Mouse (Mus musculus): Measurements from ENCODE around the gene Tbx6. TPM values are rescaled to one million over a fixed set of nuclear protein-coding genes. Genes with fewer than 3 reads are reported as not detected.

Tbx6 gene
- polyA plus RNA-seq, 1 experiment from 2014 or later = 0.29 TPM

- Histone ChIP-seq H3K27ac (ENCODE audit: low read length) (no peak overlapping the region), H3K4me2 (replicated peaks; ENCODE audit: low read depth, low read length) (no peak overlapping the region), H3K9me3 (ENCODE audit: low read length) (no peaks in the 10 kb centered on the region), H3K4me1 (ENCODE audit: insufficient read depth, low read length) (peaks cover 18% of the 10 kb centered on the region), H3K36me3 (ENCODE audit: insufficient read depth, low read length) (peaks cover 58% of the 10 kb centered on the region), H3K4me3 (ENCODE audit: low read length) (no peak overlapping the region), H3K9ac (replicated peaks; ENCODE audit: low read length) (no peak overlapping the region), H3K27me3 (ENCODE audit: insufficient read depth, low read length) (no peaks in the 10 kb centered on the region)
- 92% methylated on average over 9 of the region's 9 CpGs for WGBS
- no peak; the same call in 1 of the 2 replicates for ATAC-seq (ENCODE audit: low FRiP score, low TSS enrichment)
These were observed 15.7 kb upstream of the Tbx6 start for GRCm38 (mm10) chr7:126765540-126765939.

GRCm38 (mm10) chr7:126766201-126766600 is 15.1 kb upstream of the Tbx6 start, which contains the start of gene Gdpd3:
Gene Gdpd3 (plus strand): TSS chr7:126766334.
- 87% methylated on average over 16 of the region's 16 CpGs for WGBS

GRCm38 (mm10) chr7:126767001-126767400 is 14.3 kb upstream of the Tbx6 start:
- peaks cover 6% of the 10 kb centered on the region; the same call in 1 of the 2 replicates for H3K4me1 ChIP-seq (ENCODE audit: insufficient read depth, low read length)
- no peak for ATAC-seq (ENCODE audit: low FRiP score, low TSS enrichment)
- no peak overlapping the region for H3K4me2 ChIP-seq (replicated peaks; ENCODE audit: low read depth, low read length)
- no peak overlapping the region for H3K9ac ChIP-seq (replicated peaks; ENCODE audit: low read length)
- H3K27me3 ChIP-seq (ENCODE audit: insufficient read depth, low read length) = no peaks in the 10 kb centered on the region
- WGBS = 86% methylated on average over 8 of the region's 8 CpGs
- H3K9me3 ChIP-seq (ENCODE audit: low read length) = no peaks in the 10 kb centered on the region
- no peak overlapping the region for H3K27ac ChIP-seq (ENCODE audit: low read length)
- H3K36me3 ChIP-seq (ENCODE audit: insufficient read depth, low read length) = peaks cover 65% of the 10 kb centered on the region
- H3K4me3 ChIP-seq (ENCODE audit: low read length) = no peak overlapping the region

More at GRCm38 (mm10) chr7:126766201-126766600, 15.1 kb upstream of the Tbx6 start, which contains the start of gene Gdpd3:
- Histone ChIP-seq H3K9ac (replicated peaks; ENCODE audit: low read length) (no peak within 1 kb of the TSS), H3K27me3 (ENCODE audit: insufficient read depth, low read length) (no peaks in the 10 kb centered on the region), H3K27ac (ENCODE audit: low read length) (no peak within 1 kb of the TSS), H3K4me1 (ENCODE audit: insufficient read depth, low read length) (peaks cover 12% of the 10 kb centered on the region), H3K9me3 (ENCODE audit: low read length) (no peaks in the 10 kb centered on the region), H3K36me3 (ENCODE audit: insufficient read depth, low read length) (peaks cover 64% of the 10 kb centered on the region), H3K4me3 (ENCODE audit: low read length) (no peak within 1 kb of the TSS), H3K4me2 (replicated peaks; ENCODE audit: low read depth, low read length) (no peak within 1 kb of the TSS)
- no peak for ATAC-seq (ENCODE audit: low FRiP score, low TSS enrichment)

- H3K4me3 ChIP-seq (ENCODE audit: low read length) = no peak overlapping the region
- no peak overlapping the region for H3K9ac ChIP-seq (replicated peaks; ENCODE audit: low read length)
- ATAC-seq (ENCODE audit: low FRiP score, low TSS enrichment) = no peak
- peaks cover 45% of the 10 kb centered on the region for H3K36me3 ChIP-seq (ENCODE audit: insufficient read depth, low read length)
- H3K4me1 ChIP-seq (ENCODE audit: insufficient read depth, low read length) = peaks cover 1% of the 10 kb centered on the region; the same call in 1 of the 2 replicates
- H3K9me3 ChIP-seq (ENCODE audit: low read length) = no peaks in the 10 kb centered on the region
- H3K27ac ChIP-seq (ENCODE audit: low read length) = no peak overlapping the region
- H3K4me2 ChIP-seq (replicated peaks; ENCODE audit: low read depth, low read length) = no peak overlapping the region
- WGBS = 84% methylated on average over 12 of the region's 12 CpGs
- H3K27me3 ChIP-seq (ENCODE audit: insufficient read depth, low read length) = no peaks in the 10 kb centered on the region
These were observed 10.5 kb upstream of the Tbx6 start for GRCm38 (mm10) chr7:126770784-126771183.

- Histone ChIP-seq H3K27ac (ENCODE audit: low read length) (no peak overlapping the region), H3K36me3 (ENCODE audit: insufficient read depth, low read length) (peaks cover 25% of the 10 kb centered on the region), H3K9ac (replicated peaks; ENCODE audit: low read length) (no peak overlapping the region), H3K9me3 (ENCODE audit: low read length) (no peaks in the 10 kb centered on the region), H3K4me1 (ENCODE audit: insufficient read depth, low read length) (peaks cover 23% of the 10 kb centered on the region), H3K4me2 (replicated peaks; ENCODE audit: low read depth, low read length) (no peak overlapping the region), H3K27me3 (ENCODE audit: insufficient read depth, low read length) (no peaks in the 10 kb centered on the region), H3K4me3 (ENCODE audit: low read length) (no peak overlapping the region)
- 57% methylated on average over 2 of the region's 2 CpGs for WGBS
- ATAC-seq (ENCODE audit: low FRiP score, low TSS enrichment) = no peak
These were observed 7.9 kb upstream of the Tbx6 start for GRCm38 (mm10) chr7:126773351-126773750.

GRCm38 (mm10) chr7:126774463-126774862 is 6.8 kb upstream of the Tbx6 start:
- Histone ChIP-seq H3K4me1 (ENCODE audit: insufficient read depth, low read length) (peaks cover 24% of the 10 kb centered on the region), H3K4me2 (replicated peaks; ENCODE audit: low read depth, low read length) (no peak overlapping the region), H3K36me3 (ENCODE audit: insufficient read depth, low read length) (peaks cover 20% of the 10 kb centered on the region; the same call in 1 of the 2 replicates), H3K9ac (replicated peaks; ENCODE audit: low read length) (no peak overlapping the region), H3K4me3 (ENCODE audit: low read length) (no peak overlapping the region), H3K27me3 (ENCODE audit: insufficient read depth, low read length) (no peaks in the 10 kb centered on the region), H3K27ac (ENCODE audit: low read length) (no peak overlapping the region), H3K9me3 (ENCODE audit: low read length) (no peaks in the 10 kb centered on the region)
- 78% methylated on average over 2 of the region's 2 CpGs for WGBS
- ATAC-seq (ENCODE audit: low FRiP score, low TSS enrichment) = no peak

GRCm38 (mm10) chr7:126775185-126775977 is 5.9 kb upstream of the Tbx6 start:
- peaks cover 33% of the 10 kb centered on the region for H3K4me1 ChIP-seq (ENCODE audit: insufficient read depth, low read length)
- H3K9me3 ChIP-seq (ENCODE audit: low read length) = no peaks in the 10 kb centered on the region
- H3K4me2 ChIP-seq (replicated peaks; ENCODE audit: low read depth, low read length) = no peak overlapping the region
- ATAC-seq (ENCODE audit: low FRiP score, low TSS enrichment) = no peak
- no peaks in the 10 kb centered on the region for H3K27me3 ChIP-seq (ENCODE audit: insufficient read depth, low read length)
- H3K4me3 ChIP-seq (ENCODE audit: low read length) = no peak overlapping the region
- H3K9ac ChIP-seq (replicated peaks; ENCODE audit: low read length) = no peak overlapping the region
- 79% methylated on average over 10 of the region's 10 CpGs for WGBS
- H3K27ac ChIP-seq (ENCODE audit: low read length) = 0 out of 2 replicates have a peak overlapping the region, but pooled peaks have one; percentile 21
- peaks cover 11% of the 10 kb centered on the region; the same call in 1 of the 2 replicates for H3K36me3 ChIP-seq (ENCODE audit: insufficient read depth, low read length)

GRCm38 (mm10) chr7:126775978-126776234 is 5.4 kb upstream of the Tbx6 start:
- Histone ChIP-seq H3K9me3 (ENCODE audit: low read length) (no peaks in the 10 kb centered on the region), H3K4me2 (replicated peaks; ENCODE audit: low read depth, low read length) (peak overlapping the region; percentile 97), H3K27me3 (ENCODE audit: insufficient read depth, low read length) (no peaks in the 10 kb centered on the region), H3K36me3 (ENCODE audit: insufficient read depth, low read length) (0 out of 2 replicates have a peak, but pooled peaks cover 6% of the 10 kb centered on the region), H3K9ac (replicated peaks; ENCODE audit: low read length) (no peak overlapping the region), H3K27ac (ENCODE audit: low read length) (peak overlapping the region; percentile 90; the same call in 1 of the 2 replicates), H3K4me3 (ENCODE audit: low read length) (no peak overlapping the region), H3K4me1 (ENCODE audit: insufficient read depth, low read length) (peaks cover 34% of the 10 kb centered on the region)
- 64% methylated on average over 3 of the region's 3 CpGs for WGBS
- no peak for ATAC-seq (ENCODE audit: low FRiP score, low TSS enrichment)

- 0% methylated on average over 33 of the region's 37 CpGs for WGBS
- peak within 1 kb of the TSS; percentile 78 for H3K4me3 ChIP-seq (ENCODE audit: low read length)
- peak within 1 kb of the TSS; percentile 93 for H3K9ac ChIP-seq (replicated peaks; ENCODE audit: low read length)
- peak within 1 kb of the TSS; percentile 90 for H3K27ac ChIP-seq (ENCODE audit: low read length)
- H3K4me2 ChIP-seq (replicated peaks; ENCODE audit: low read depth, low read length) = peak within 1 kb of the TSS; percentile 97
- peak; percentile 91 for ATAC-seq (ENCODE audit: low FRiP score, low TSS enrichment)
- 0 out of 2 replicates have a peak, but pooled peaks cover 3% of the 10 kb centered on the region for H3K36me3 ChIP-seq (ENCODE audit: insufficient read depth, low read length)
- no peaks in the 10 kb centered on the region for H3K9me3 ChIP-seq (ENCODE audit: low read length)
- H3K27me3 ChIP-seq (ENCODE audit: insufficient read depth, low read length) = no peaks in the 10 kb centered on the region
- peaks cover 41% of the 10 kb centered on the region for H3K4me1 ChIP-seq (ENCODE audit: insufficient read depth, low read length)
These were observed 4.7 kb upstream of the Tbx6 start, which contains the start of gene Ypel3 for GRCm38 (mm10) chr7:126776598-126777057. Gene Ypel3 (plus strand): TSS chr7:126776955.

- H3K4me3 ChIP-seq (ENCODE audit: low read length) = peak overlapping the region; percentile 78
- peak overlapping the region; percentile 93 for H3K9ac ChIP-seq (replicated peaks; ENCODE audit: low read length)
- H3K36me3 ChIP-seq (ENCODE audit: insufficient read depth, low read length) = 0 out of 2 replicates have a peak, but pooled peaks cover 3% of the 10 kb centered on the region
- H3K27ac ChIP-seq (ENCODE audit: low read length) = peak overlapping the region; percentile 80
- peaks cover 43% of the 10 kb centered on the region for H3K4me1 ChIP-seq (ENCODE audit: insufficient read depth, low read length)
- H3K9me3 ChIP-seq (ENCODE audit: low read length) = no peaks in the 10 kb centered on the region
- H3K27me3 ChIP-seq (ENCODE audit: insufficient read depth, low read length) = no peaks in the 10 kb centered on the region
- H3K4me2 ChIP-seq (replicated peaks; ENCODE audit: low read depth, low read length) = peak overlapping the region; percentile 97
- no peak; the same call in 1 of the 2 replicates for ATAC-seq (ENCODE audit: low FRiP score, low TSS enrichment)
- WGBS = 30% methylated on average over 10 of the region's 10 CpGs
These were observed 3.8 kb upstream of the Tbx6 start for GRCm38 (mm10) chr7:126777476-126777875.

Measured in kidney, embryonic 16.5 days (tissue).